Comparison of ENCODE assay signal across 13 mouse cellular contexts in the genomic region with DNA sequence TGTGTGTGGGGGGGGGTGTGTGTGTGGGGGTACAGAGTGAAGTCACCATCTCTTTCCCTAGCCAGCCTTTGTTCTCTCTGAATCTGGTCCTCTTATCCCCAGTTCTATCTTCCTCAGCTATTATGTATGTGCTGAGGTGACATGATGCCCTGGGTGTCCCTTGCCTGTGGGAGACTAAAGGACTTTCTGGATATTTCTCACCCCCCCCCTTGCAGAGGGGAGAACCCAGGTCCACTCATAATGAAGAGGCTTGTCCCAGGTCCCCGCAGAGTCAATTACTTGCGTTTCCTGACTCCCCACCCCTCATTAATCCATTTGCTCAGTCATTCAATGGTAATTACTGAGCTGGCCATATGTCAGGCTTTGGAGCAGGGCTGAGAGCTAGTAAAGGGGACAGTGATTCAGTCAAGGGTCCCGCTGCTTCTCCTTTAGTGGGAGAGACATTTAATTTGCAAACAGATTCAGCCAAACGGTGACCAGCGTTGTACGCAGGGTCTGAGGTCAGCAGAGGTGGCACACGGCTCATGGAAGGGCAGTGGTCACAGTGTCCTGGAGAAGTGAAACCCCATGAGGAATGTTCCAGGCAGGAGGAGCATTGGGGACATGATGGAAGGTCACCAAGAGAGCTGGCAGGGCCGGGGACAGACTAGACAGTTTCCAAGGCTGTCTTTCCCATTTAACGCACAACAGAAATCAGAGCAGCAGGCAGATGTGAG.
DNase-seq lines count a peak whose midpoint lies in the region; ATAC-seq and TF ChIP-seq lines count a peak whose summit lies in the region.
"Had no signal": no experiment of that assay in that cellular context is flagged by ENCODE, and none has a peak within 500 bp of the region (broad histone marks: within the 10 kb centered on the region; RNA-seq: fewer than 3 reads in every experiment).

No protein-coding gene starts in this region.

- no peaks in the 10 kb centered on the region for H3K36me3 ChIP-seq in forebrain, embryonic 14.5 days (ENCODE audit: control insufficient read depth, insufficient read depth, low read length)
- no peaks in the 10 kb centered on the region for H3K36me3 ChIP-seq in midbrain, embryonic 11.5 days (ENCODE audit: control insufficient read depth, insufficient read depth, low read length)
- no peaks in the 10 kb centered on the region for H3K36me3 ChIP-seq in heart, embryonic 11.5 days (ENCODE audit: control insufficient read depth, insufficient read depth, low read length)
- H3K36me3 ChIP-seq: liver, embryonic 13.5 days had no signal

- 19% methylated on average over 9 of the region's 9 CpGs for WGBS in forebrain, embryonic 14.5 days
- 54% methylated on average over 9 of the region's 9 CpGs for WGBS in midbrain, embryonic 11.5 days
- WGBS in olfactory bulb, adult 2 months = 39% methylated on average over 9 of the region's 9 CpGs
- WGBS in heart, embryonic 11.5 days (ENCODE audit: insufficient replicate concordance) = 61% methylated on average over 9 of the region's 9 CpGs

- peak overlapping the region; percentile 89 for H3K27ac ChIP-seq in forebrain, embryonic 14.5 days (ENCODE audit: low read depth, low read length)
- peak overlapping the region; percentile 63 for H3K27ac ChIP-seq in midbrain, embryonic 11.5 days (ENCODE audit: low read depth, low read length)
- peak overlapping the region; percentile 55; the same call in 1 of the 2 replicates for H3K27ac ChIP-seq in olfactory bulb, adult 2 months (ENCODE audit: insufficient read depth, low read depth, low read length)
- H3K27ac ChIP-seq in heart, embryonic 11.5 days (ENCODE audit: low read depth, low read length) = no peak overlapping the region
- H3K27ac ChIP-seq: kidney, postnatal 0 days; liver, embryonic 13.5 days had no signal

- peak overlapping the region; percentile 29; the same call in 1 of the 2 replicates for H3K9ac ChIP-seq in forebrain, embryonic 14.5 days (ENCODE audit: low read length)
- no peak overlapping the region; the same call in 1 of the 2 replicates for H3K9ac ChIP-seq in midbrain, embryonic 11.5 days (ENCODE audit: low read length)
- H3K9ac ChIP-seq in heart, embryonic 11.5 days (ENCODE audit: low read depth, low read length) = no peak overlapping the region
- H3K9ac ChIP-seq: liver, embryonic 13.5 days had no signal

- no peaks in the 10 kb centered on the region for H3K9me3 ChIP-seq in forebrain, embryonic 14.5 days (replicated peaks; ENCODE audit: control insufficient read depth, low read length)
- no peaks in the 10 kb centered on the region for H3K9me3 ChIP-seq in midbrain, embryonic 11.5 days (ENCODE audit: control insufficient read depth, low read length)
- H3K9me3 ChIP-seq in heart, embryonic 11.5 days (replicated peaks; ENCODE audit: control insufficient read depth, low read length) = no peaks in the 10 kb centered on the region
- H3K9me3 ChIP-seq: liver, embryonic 13.5 days had no signal

- no peak for TF ChIP-seq CTCF in olfactory bulb, adult 2 months (IDR thresholded peaks at IDR 0.05; ENCODE audit: insufficient read depth, low read depth, low read length)

- DNase-seq in embryo, embryonic 10 days (ENCODE audit: low spot score) = peak; percentile 31
- no peak for DNase-seq in embryo, embryonic 9.5 days (ENCODE audit: extremely low spot score)
- peak; percentile 66 for DNase-seq in forebrain, embryonic 14.5 days (ENCODE audit: low spot score)
- DNase-seq in midbrain, embryonic 11.5 days (ENCODE audit: low spot score, missing footprints) = no peak
- no peak for DNase-seq in kidney, adult 9 months
- DNase-seq: cerebellum, adult 11-12 months; heart, postnatal 4 days; liver, embryonic 13.5 days had no signal

- no peak overlapping the region for H3K4me2 ChIP-seq in forebrain, embryonic 14.5 days (ENCODE audit: low read length)
- H3K4me2 ChIP-seq in midbrain, embryonic 11.5 days = no peak overlapping the region
- H3K4me2 ChIP-seq in heart, embryonic 11.5 days = no peak overlapping the region
- H3K4me2 ChIP-seq: liver, embryonic 13.5 days had no signal

- no peak for TF ChIP-seq POLR2A in olfactory bulb, adult 2 months (IDR thresholded peaks at IDR 0.05; ENCODE audit: insufficient read depth, low read depth, low read length)

- ATAC-seq in forebrain, embryonic 14.5 days = peak; percentile 30
- ATAC-seq in midbrain, embryonic 11.5 days (ENCODE audit: low FRiP score) = peak; percentile 31
- no peak for ATAC-seq in heart, embryonic 11.5 days (replicated peaks; ENCODE audit: insufficient number of reproducible peaks, low FRiP score, low TSS enrichment)
- ATAC-seq in erythroblast, adult 5-6 weeks (replicated peaks; ENCODE audit: low FRiP score, poor library complexity, severe bottlenecking) = no peak

- no peaks in the 10 kb centered on the region for H3K27me3 ChIP-seq in forebrain, embryonic 14.5 days (replicated peaks; ENCODE audit: control insufficient read depth, insufficient read depth, low read length)
- H3K27me3 ChIP-seq in midbrain, embryonic 11.5 days (ENCODE audit: control insufficient read depth, insufficient read depth, low read length) = no peaks in the 10 kb centered on the region
- H3K27me3 ChIP-seq in heart, embryonic 11.5 days (ENCODE audit: control insufficient read depth, insufficient read depth, low read length) = peaks cover 11% of the 10 kb centered on the region
- H3K27me3 ChIP-seq: liver, embryonic 13.5 days had no signal

- no peak overlapping the region for H3K4me3 ChIP-seq in forebrain, embryonic 14.5 days (ENCODE audit: low read depth, low read length)
- H3K4me3 ChIP-seq in midbrain, embryonic 11.5 days (ENCODE audit: low read depth, low read length) = no peak overlapping the region
- H3K4me3 ChIP-seq in olfactory bulb, adult 2 months (ENCODE audit: insufficient read depth, low read depth, low read length) = no peak overlapping the region
- no peak overlapping the region for H3K4me3 ChIP-seq in heart, embryonic 11.5 days (ENCODE audit: low read depth, low read length)
- H3K4me3 ChIP-seq: erythroblast, embryonic 14.5 days; liver, embryonic 13.5 days had no signal

- peaks cover 15% of the 10 kb centered on the region for H3K4me1 ChIP-seq in forebrain, embryonic 14.5 days (ENCODE audit: control insufficient read depth, insufficient read depth, low read length)
- H3K4me1 ChIP-seq in midbrain, embryonic 11.5 days (ENCODE audit: control insufficient read depth, insufficient read depth, low read length) = peaks cover 8% of the 10 kb centered on the region
- peaks cover 26% of the 10 kb centered on the region for H3K4me1 ChIP-seq in olfactory bulb, adult 2 months (ENCODE audit: control insufficient read depth, insufficient read depth, low read length)
- no peaks in the 10 kb centered on the region for H3K4me1 ChIP-seq in heart, embryonic 11.5 days (ENCODE audit: control insufficient read depth, insufficient read depth, low read length)
- H3K4me1 ChIP-seq: liver, embryonic 13.5 days had no signal

Comparison
In these comparisons a context has a peak if more than half of its experiments do, and no peak if none do; other contexts are left out.
1. DNase-seq: peak in embryo, embryonic 10 days (single experiment) and forebrain, embryonic 14.5 days (single experiment); none in embryo, embryonic 9.5 days (single experiment), midbrain, embryonic 11.5 days (single experiment) and kidney, adult 9 months (single experiment).
2. ATAC-seq: peak in forebrain, embryonic 14.5 days (single experiment) and midbrain, embryonic 11.5 days (single experiment); none in heart, embryonic 11.5 days (single experiment) and erythroblast, adult 5-6 weeks (single experiment).